Mouse (Mus musculus) yolk sac, embryonic 10.5 days (tissue): ENCODE measurements around the gene Smbd1.

ENCODE experiments used
- DNase-seq: peaks from one replicate; pipeline ENCODE4 v3.0.0-alpha.2; 2017; ENCODE audit warnings: low spot score

Smbd1 gene

DNA sequence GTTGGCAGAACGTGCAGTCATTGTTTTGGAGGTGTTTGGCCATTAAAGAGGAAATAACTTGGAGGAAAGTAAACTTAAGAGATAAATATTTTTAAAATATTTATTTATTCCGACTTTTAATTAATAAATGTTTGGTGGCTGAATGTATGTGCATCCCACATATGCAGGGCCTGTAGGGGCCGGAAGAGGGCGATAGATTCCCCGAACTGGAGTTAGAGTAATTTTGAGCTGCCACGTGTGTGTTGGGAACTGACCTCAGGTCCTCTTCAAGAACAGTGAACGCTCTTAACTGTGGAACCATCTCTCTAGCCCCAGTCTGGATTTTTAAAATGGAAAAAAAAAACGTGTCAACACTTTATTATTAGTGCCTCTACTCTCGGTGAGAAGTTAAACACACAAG, 3.1 kb upstream of the Smbd1 start:
- DNase-seq: no peak

DNA sequence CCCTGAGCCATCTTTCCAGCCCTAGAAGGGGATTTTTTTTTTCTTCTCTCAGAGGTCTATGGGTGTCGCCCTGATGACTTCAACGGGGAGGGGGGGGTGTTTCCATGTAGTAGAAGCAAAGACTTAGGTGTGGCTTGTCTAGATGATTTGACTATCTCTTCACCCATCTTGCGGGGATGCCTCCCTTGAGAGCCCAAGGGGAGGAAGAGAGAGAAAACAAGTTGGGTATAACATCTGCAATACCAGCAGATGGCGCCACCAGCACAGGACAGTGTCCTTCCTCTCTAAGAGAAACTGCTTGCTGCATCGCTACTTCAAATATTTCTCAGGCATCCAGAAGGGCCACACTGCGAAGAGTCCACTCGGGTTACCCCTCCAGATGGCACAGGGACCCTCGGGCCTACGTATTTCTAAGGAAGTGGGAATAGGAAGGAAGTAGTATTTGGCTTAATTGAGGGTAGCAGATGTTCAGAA, 2.6 kb upstream of the Smbd1 start:
- peak; percentile 75 for DNase-seq

DNA sequence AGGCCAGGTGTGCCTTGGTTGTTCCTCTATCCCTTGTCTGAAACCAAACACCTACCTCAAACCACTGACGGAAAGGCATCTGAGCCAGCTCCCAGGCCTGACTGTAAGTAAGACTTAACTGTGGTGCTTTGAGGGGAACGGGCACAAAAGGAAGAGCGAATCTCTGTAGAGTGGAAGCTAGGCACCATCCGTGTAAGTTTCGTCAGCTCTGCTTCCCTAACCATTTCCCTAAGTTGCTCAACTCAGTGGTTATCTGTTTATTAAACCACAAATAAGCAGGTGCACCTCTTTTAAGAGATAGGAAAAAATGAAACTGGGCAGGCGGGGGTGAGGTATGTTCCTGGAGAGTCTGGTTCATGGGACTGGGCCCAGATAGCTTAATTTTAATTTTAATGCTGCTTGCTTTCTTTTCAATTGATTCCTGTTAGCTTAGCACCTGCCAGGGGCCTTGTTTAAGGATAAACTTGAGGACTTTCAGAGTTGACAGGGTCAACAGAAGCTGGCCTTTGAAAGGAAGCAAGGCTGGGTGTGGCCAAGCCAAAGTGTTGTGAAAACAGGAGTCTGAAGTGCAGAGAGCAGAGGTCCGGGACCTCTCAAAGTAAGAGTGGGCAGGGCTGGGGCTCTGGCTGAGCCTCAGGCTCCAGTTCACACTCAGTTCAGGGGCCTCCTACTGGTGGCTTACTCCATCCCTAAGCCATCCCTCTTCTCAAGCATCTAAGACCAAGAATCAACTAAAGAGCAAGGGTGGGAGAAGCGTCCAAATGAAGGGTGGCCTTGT, 2.7 kb downstream of the Smbd1 start:
- DNase-seq: peak; percentile 80

DNA sequence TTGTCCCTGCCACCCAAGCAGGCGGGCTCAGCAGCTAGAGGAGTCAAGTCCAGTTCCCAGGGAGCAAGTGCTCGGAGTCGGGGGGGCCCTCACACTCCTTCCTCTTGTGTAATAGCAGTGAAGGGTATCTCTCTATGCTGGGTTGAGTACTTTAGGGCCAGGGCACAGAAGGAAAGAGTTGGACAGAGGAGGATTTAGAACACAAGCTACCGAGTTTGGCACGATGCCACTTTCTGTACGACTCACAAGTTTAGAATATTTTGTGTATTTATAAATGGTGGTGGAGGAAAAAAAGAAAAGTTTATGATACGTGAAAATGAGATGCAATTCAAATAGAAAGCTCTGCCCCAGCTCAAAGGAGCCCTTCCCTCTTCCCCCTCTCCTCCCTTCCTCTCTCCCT, 5.1 kb downstream of the Smbd1 start:
- no peak for DNase-seq

DNA sequence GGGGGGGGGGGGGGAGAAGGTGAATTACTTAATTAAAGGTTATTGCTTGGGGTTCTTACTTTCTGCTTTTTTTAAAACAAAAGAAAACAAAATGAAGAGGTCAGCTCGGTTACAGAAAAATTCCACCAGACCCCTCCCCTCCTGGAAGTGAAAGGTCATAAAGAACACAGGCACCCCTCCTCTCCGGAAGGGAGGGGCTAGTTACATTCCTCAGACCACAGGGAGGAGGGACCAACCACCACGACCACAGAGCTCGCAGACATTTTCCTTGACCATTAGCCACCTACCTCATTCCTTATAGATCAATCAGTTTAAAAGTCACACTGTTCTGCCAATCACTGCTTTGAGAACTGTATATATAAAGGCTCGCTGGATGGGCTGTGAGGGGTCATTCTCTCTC, 6.4 kb downstream of the Smbd1 start:
- no peak for DNase-seq

DNA sequence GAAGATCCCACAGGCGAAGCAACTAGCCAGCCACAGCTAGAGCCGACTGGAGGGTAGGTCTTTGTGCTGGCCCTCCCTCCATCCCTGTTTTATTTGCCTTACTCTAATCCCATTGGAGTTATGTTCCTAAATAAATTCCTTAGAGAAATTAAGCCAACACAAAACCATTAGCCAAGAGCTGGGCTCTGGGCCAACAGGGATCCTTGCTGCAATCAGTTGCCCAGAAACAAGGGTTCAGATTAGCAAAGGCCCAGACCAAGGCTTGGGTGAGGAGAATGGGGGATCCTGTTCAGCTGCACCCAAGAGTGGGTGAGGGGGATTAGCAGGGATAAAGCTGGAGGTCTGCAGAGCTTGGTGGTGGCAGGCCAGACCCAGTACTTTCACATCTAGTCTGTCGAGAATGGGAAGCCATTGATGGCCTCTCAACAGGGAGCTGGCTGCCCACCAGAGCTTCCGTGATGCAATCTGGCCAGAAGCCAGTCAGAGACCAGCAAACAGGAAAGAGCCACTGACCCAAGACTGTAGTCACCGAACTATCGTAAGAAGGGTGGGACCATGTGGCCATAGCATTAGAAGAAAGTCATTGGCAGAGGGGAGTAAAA, 6.9 kb downstream of the Smbd1 start:
- DNase-seq: peak; percentile 13

DNA sequence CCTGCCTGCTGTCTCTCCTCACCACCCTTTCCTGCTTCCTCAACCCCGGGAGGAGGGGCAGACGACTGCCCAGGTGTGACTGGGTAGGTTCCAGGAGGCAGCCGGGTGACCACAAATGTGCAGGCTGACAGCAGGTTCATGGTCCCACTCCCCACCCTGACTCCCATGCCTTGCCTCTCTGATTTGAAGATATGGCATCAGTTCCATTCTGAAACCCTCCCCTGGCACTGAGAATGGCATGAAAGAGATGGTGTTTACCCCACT, 12.9 kb downstream of the Smbd1 start, which contains the start of gene Muc20:
Gene Muc20, minus strand, starts transcription at position 10 of the 264 bp plus-strand sequence.
- no peak for DNase-seq

DNA sequence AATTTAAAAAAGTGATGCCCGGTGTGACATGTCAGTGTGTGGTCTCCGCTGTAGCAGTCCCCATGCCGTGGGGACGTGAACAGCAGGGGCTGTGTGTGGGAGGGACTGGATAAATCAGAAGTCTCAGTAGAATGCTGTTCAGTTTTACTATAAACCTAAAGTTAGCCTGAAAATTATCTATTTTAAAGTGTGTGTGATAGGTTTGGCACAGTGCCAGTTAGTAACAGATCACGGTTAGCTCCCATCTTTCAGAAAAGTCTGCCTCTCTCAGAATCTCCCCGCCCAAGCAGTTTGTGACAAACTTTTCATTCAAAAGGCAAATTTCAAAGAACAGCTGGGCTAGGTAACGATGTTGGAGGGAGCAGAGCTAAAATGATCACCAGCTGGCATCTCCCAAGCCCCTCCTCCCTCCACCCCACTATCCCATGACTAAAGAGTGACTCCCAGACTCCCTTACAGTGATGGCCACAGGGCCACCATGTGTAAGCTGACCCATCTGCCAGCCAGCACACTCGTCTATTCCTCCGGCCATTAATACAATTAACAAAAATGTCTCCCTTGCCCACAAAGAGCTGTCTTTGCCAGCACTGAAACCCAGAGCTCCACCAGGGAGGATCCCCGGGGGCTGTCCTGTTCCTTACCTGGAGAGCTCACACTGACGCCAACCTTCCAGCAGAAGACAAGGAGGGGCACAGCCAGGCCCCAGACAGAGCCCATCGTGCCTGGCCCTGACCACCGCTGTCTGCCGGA, 13.4 kb downstream of the Smbd1 start:
- no peak for DNase-seq

DNA sequence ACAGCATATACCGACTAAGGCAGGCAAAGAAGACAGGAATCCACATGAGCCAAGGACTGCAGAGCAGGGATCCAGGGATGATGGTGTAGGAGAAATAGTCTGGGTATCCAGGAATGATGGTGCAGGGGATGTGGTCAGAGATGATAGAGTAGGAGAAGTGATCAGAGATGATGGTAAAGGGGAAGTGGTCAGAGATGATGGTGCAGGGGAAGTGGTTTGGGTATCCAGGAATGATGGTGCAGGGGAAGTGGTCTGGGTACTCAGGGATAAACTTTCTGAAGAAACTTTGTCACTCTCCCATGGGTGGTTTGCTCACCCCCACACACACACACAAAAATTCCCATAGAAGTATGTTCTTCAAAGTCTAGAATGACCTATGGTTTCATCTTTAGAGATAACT, 15.1 kb downstream of the Smbd1 start:
- no peak for DNase-seq

DNA sequence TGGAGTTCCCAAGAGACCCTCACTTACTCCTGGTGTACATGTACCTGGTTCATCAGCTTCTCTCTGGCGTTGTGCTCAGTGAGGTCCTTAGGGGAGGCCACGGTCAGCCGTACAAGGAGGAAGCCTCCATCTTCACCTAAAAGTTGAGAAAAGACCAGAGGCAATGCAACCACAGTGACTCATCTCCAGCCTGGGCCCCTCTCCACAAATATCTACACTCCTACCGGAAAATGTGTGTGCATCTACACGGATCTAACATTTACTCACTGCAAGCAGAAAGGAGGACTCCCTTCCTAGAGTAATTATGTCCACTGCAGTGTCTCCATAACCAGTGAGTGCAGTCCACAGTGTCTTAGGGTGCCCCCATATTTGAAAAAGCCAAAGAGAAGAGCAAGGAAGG, 20.2 kb downstream of the Smbd1 start:
- DNase-seq: no peak

DNA sequence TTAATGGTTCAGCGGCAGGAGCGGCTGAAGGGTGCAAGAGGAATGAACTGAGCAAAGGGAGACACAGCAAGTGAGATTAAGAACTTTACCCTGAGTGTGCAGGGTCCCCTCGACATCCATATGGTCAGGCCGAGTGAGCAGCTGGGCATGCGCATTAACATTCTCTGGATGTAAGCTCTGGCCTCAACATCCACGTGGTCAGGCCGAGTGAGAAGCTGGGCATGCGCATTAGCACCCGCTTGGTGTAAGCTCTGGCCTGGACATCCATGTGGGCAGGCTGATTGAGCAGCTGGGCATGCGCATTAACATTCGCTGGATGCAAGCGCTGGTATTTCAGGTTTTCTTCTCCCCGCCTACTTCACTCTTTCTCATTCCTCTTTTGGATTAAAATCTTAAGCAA, 25.4 kb downstream of the Smbd1 start:
- DNase-seq: no peak

DNA sequence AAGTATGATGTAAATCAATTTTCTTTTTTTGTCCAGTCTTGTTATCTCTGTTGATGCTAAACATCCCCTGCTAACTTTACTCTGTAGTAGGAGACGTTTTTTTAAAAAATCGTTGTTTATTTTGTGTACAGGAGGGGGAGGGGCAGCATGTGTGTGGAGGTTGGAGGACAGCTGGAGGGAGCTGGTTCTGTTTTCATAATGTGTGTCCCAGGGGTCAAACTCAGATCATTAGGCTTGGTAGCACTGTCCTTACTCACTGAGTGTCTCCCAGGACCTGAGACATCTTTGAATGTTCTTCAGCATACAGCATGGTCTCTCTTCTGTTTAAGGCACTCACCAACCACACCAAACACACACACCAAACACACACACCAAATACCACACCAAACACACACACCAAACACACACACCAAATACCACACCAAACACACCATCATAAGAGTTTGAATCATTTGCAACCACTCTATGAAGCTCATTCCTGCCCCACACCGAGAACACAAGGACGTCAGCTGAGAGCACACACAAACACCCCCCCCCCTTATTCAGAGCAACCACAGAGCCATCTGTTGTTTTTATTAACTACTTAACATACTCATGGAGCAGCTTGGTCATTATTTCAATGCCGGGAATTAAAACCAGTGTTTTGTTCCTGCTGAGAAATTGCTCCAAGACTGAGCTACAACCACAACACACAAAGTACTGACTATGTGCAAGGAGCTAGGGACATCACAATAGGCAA, 26.8 kb downstream of the Smbd1 start:
- DNase-seq: no peak

DNA sequence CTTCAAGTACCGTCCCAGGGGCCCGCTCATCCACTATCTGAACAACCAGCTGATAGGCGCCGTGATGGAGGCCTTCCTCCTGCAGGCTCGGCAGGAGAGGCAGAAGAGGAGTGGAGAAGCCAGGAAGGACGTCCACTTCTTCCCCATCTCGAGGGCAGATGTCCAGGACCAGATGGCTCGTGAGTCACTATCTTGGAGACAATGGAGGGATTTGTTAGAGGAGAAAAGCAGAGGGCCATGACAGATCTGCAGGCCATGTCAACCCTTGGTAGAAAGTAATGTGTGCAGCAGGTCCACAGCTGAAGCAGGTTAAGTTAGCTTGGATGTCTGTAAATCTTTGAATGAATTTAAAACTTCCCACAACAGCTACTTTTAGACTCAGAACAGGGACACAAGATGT, 31.3 kb downstream of the Smbd1 start:
- DNase-seq: no peak

DNA sequence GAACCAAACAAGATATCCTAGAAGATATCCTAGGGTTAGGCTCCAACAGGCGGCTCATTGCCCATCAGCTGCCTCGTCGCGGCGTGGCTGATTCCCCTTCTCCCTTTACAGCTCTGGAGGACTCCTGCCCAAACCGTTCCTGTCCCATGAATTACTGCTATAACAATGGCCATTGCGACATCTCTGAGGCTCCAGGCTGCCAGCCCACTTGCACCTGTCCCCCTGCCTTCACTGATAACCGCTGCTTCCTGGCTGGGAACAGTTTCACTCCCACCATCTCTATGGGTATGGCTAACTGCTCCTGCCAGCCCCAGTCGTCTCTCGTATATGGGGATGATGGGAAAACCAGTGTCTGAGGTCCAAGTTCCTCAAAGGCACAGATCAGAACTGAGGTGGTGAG, 33.6 kb downstream of the Smbd1 start:
- no peak for DNase-seq

DNA sequence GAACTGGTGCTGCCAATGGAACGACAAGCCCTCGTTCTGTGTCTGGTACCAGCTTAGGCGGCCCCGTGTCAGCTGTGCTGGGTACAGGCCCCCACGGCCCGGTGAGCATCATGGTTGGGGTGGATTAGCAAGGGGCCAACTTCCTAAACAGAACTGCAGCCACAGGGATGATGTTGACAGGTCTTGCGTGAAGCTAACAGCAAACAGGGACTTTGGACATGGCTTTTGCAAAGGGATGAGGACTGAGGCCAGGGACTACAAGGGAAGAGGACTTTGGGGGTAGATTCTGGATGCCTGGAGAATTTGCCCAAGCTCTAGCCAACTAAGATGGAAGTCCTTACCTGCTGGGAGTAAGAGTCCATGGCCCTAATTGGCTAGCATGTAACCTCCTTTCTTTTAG, 43.4 kb downstream of the Smbd1 start:
- DNase-seq: no peak

DNA sequence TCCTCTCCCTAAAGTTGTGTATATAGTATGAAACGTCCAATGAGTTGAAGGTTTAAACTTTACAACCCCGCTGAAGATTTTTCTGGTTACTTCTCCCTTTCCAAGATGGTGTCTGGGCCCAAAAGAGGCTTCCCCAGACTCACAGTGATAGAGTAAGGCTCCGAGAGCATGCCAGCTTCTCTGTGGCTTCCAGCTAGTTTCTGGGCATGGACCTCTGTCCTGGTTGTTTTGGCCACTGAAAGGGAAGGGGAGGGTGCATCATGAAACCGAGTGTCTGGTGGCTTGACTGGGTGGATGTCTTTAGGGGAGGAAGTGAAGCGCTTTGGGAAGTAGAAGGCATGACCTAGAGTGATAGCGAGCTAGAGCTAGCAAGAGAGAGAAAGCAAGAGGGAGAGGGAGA, 45.3 kb downstream of the Smbd1 start:
- DNase-seq: no peak

DNA sequence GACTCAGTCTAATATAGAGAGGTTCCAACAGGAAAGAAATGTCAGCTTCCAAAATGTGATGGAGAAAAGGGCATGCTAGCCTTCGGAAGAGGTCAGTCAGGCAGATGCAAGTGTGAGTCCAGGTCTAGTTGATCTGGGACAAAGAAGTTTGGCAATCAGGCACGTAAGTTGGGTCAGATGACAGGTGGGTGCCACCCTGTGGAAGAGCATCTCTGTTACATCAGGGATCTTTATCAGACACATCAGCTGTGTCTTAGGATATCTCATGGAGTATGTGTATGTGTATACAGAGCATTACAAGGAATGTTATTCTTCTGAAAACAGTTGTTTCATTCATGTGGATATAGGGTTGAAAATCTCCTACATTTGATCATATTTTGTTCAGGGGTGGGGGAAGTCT, 45.7 kb downstream of the Smbd1 start:
- no peak for DNase-seq
